Mouse (Mus musculus) splenic B cell, adult 2 months (primary cell): ENCODE data around the gene Gm9803.
"Not testable (repeated sequence)": the region's sequence is repeated elsewhere in the genome, so short reads cannot be mapped to it uniquely, and the experiment has no call there.

Experiments
- DNase-seq: peaks from one replicate; pipeline ENCODE4 v3.0.0-alpha.2; 2011; ENCODE audit warnings: low read depth, low spot score
- H3K27me3 ChIP-seq: 2 replicates; pipeline ENCODE4 v1.6.1; 2012; ENCODE audit warnings: mild to moderate bottlenecking, low read length, moderate library complexity, mixed read lengths; ENCODE audit not compliant: control insufficient read depth, poor library complexity, insufficient read depth, severe bottlenecking
- H3K36me3 ChIP-seq: 2 replicates; pipeline ENCODE4 v1.6.1; 2012; ENCODE audit warnings: mild to moderate bottlenecking, low read length, moderate library complexity, mixed read lengths; ENCODE audit not compliant: control insufficient read depth, poor library complexity, insufficient read depth, severe bottlenecking

Gene Gm9803

DNA sequence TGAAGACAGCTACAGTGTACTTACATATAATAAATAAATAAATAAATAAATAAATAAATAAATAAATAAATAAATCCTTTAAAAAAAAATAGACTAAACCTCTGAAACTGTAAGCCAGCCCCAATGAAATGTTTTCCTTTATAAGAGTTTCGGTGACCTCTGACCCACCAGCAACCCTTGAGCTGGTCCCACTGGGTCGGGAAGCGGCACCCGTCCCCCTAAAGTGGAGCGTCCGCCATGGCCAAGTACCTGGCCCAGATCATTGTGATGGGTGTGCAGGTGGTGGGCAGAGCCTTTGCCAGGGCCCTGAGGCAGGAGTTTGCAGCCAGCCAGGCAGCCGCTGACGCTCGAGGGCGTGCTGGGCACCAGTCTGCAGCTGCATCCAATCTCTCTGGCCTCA is at the start of gene Gm9803:
Gene Gm9803 (plus strand): TSS at position 154 of the 400 bp plus-strand sequence.
- H3K27me3 ChIP-seq, H3K36me3 ChIP-seq, DNase-seq: not testable (repeated sequence)

DNA sequence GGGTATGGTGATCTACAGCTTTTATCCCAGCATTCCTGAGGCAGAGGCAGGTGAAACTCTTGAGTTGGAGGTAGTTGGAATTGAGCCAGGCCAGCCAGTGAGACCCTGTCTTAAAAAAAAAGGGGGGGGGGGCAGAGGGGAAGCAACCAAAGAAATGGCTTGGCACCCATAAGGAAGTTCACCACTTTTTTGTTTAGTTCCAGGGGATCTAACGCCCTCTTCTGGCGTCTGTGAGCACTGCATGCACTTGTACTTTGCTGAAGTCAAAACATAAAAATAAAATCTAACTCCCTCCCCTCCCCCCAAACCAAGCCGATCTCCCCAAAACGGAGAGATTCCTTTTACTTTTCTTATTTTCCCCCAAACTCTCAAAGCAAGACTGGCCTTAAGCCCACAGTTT is 48.5 kb upstream of the Gm9803 start:
- Histone ChIP-seq H3K27me3 (no peaks in the 10 kb centered on the region; the same call in 1 of the 2 replicates), H3K36me3 (no peaks in the 10 kb centered on the region)
- peak; percentile 69 for DNase-seq

DNA sequence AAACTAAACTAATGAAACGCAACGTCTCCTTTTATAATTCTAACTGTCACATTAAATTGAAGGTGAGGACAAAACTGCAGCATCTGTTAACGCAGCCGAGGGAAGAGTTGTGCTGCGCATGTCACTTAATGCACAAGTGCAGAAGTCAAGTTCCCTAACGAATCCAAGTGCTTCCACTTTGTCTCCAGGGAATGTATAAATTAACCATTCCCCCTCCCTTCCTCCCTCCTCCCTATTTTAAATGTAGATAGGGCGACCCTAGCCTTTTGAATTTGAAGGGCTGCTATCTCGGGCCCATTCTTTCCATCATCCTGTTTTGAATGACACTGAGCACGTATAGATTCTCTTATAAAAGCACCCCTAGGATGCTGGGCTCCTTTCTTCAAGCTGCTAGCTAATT is 46.4 kb upstream of the Gm9803 start:
- Histone ChIP-seq H3K36me3 (no peaks in the 10 kb centered on the region), H3K27me3 (no peaks in the 10 kb centered on the region; the same call in 1 of the 2 replicates)

DNA sequence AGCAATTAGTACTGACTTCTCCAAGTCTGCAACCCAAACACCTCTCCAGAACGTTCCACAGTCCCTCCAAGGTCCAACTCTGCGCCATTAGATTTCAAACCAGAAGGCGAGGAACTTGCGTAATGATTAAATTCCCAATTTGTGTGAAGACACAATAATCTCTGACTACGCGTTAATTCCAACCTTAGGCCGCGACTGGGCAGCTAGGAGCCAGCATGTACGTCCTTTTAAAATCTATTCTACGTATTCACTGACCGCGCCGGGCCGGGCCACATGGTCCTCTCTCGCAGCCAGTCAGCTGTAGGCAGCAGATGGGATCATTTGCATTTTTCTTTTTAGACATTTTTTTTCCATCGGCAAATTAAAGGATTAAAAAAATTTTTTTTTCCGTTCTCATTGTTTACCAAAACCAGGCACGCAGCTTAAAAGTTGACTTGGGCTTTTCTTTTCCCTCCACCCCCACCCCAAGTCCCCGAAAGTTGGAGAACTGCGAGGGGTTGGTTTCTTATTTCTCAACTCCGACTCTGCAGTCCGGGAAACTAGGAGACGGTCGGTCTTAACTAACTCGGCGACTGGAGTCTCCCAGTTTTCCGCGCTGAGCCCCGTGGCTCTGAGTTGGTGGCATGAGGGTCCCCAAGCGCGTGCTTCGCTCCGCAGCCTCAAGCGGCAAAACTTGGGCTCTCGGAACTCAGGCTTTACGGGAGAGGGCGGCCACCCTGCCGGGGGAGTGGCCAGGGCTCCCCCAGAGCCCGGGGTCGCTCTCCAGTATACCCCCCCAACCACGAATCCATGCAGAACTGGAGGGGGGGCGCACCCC is 45.8 kb upstream of the Gm9803 start:
- no peaks in the 10 kb centered on the region for H3K36me3 ChIP-seq
- peak; percentile 60 for DNase-seq

More for the DNA sequence above, 46.4 kb upstream of the Gm9803 start:
- DNase-seq = no peak

DNA sequence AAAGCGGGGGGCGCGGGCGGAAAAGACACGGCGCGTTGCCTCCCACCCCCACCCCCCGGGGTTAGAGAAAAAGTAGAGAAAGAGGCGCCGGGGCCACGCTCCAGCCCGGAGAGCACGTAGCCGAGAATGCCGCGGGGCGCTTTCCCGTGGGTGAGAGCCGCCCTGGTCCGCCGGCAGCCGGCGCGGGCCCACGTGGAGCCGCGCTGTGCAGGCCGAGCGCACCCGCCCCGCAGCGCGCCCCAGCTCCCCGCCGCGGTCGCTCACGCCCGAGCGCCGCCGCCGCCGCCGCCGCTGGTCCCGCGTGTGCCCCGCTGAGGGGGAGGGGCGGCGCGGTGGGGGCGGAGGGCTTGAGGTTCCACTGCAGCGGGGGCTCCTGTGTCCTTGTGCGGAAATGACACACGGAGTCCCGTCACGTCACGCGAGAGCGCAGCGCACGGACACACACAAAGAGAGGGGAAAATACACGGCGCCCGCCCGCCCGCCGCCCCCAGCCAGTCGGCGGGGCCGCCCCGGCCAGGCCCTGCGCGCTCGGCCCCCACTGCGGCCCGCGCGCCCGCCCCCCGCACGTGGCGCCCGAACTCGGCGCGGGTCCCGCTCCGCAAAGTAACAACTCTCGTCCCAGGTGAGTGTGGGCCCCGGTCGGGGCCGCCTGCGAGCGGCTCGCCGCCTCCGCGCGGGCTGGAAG is 45.0 kb upstream of the Gm9803 start, which contains the start of gene Bend3:
Gene Bend3 (plus strand): TSS at position 81 of the 685 bp plus-strand sequence.
- Histone ChIP-seq H3K27me3 (no peaks in the 10 kb centered on the region; the same call in 1 of the 2 replicates), H3K36me3 (no peaks in the 10 kb centered on the region)
- peak; percentile 76 for DNase-seq

More for the DNA sequence above, 45.8 kb upstream of the Gm9803 start:
- H3K27me3 ChIP-seq = no peaks in the 10 kb centered on the region; the same call in 1 of the 2 replicates

DNA sequence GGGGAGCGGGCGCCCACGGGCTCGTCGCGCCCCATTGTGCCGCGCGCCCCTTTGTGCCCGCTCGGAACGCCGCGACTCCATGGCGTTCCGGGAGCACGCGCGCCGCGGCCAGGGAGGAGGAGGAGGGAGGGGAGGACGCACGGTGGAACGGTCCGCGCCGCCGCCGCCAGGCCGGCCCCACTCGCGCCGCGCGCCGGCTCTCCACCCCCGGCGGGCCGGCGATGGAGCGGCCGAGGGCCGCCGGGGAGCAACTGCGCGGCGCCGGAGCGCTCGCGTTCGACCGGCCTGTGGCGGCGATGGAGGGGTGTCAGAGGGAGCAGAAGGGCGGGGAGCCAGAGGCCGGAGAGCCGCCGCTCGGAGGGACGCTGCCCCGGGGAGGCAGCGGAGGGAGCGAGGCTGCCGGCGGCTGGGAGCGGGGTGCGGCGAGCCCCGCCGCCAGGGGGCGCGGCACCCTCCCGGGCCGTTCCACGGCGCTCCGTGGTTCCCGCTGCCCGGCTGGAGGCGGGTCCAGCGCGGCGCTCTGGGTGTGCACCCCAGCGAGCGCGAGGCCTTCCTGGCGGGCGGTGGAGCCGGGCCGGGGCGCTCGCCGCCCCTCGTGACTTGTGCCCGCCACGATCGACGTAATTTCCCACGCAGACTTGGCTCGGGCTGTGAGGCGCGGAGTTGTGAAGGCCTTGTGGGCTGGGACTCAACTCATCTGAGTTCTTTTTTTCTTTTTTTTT is 44.3 kb upstream of the Gm9803 start:
- peak; percentile 93 for DNase-seq
- Histone ChIP-seq H3K36me3 (no peaks in the 10 kb centered on the region), H3K27me3 (no peaks in the 10 kb centered on the region; the same call in 1 of the 2 replicates)

DNA sequence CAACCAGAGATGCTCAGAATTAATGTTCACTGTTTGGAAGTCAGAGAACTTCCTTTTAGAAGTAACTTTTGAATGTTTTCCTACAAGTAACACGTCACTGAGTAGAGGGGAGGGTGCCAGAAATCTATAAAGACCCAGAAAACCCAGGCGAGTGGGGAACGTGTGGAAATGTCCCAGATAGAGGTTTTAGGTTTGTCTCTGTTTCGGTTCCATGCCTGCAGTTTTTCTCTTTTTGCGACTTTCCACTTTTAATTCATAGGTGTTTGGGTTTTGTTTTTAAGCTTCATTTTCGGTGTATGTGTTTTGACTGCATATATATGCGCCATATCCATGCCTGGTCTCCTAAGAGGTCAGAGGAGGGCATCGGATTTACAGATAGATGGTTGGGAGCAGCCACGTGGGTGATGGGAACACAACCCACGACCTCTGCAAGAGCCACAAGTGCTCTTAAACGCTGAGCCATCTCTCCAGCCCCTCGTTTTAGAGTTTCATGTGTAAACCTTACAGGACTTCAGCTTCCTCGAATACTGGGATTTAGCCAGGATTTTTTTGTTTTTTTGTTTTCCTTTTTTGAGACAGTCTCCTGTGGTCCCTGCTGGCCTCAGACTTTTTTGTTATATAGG is 43.5 kb upstream of the Gm9803 start:
- Histone ChIP-seq H3K36me3 (no peaks in the 10 kb centered on the region), H3K27me3 (no peaks in the 10 kb centered on the region; the same call in 1 of the 2 replicates)
- DNase-seq = no peak

DNA sequence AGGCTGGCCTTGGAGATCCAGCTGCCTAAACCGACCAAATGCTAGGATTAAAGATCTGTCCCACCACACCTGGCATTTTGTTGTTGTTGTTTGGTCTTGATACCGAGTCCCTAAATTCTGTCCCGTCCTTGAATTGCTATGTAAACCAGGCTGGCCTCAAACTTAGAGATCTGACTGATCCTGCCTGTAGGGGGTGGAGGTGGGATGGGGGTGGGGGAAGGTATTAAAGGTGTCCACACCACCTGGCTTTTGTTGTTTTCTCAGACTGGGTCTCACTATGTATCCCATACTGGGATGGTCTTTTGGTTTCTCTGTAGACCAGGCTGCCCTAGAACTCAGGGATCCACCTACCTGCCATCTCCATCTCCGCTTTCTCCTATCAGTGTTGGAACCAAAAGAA is 42.7 kb upstream of the Gm9803 start:
- no peaks in the 10 kb centered on the region for H3K36me3 ChIP-seq
- no peaks in the 10 kb centered on the region; the same call in 1 of the 2 replicates for H3K27me3 ChIP-seq
- no peak for DNase-seq

DNA sequence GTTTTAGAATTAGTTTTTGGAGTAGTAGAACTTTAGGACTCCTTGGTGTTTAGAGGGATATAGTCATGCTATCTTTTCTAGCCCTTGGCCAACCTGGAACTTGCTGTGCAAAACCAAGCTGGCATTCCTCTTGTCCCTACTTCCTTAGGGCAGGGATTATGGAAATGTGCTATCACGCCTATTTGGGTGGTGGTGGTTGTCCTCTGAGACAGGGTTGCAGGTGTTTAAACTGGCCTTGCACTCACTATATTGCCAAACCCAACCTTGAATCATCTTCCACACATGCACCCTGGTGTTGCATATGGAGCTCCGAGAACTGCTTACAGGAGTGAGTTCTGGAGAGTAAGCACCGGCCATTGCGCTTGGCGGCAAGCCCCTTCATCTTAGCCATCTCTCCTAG is 41.9 kb upstream of the Gm9803 start:
- no peaks in the 10 kb centered on the region; the same call in 1 of the 2 replicates for H3K27me3 ChIP-seq
- H3K36me3 ChIP-seq = no peaks in the 10 kb centered on the region
- DNase-seq = no peak

DNA sequence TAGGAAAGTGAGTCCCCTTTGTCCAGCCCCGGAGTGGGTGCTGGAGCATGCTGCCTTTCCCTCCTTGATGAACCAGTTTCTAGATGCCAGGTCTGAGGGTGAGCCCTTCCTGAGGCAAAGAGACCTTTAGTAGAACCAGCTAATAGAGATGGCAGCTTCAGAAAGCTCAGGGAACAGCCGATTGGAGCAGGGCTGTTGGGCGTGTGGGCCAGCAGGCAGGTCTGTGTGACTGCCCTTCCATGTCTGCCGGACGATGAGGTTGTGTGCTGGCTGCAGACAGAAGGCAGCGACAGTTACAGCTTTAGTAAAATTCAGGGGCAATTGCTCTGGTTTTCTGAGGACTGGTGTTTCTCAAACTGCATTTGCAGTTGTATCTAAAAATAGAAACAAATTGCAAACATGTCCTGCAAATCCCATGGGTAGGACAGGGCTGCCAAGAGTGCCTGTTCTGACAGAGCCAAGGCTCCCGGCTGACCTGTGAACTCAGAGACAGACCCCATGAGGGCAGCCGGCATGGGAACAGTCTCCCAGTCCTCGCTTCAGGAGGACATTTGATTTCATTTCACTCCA is 40.4 kb upstream of the Gm9803 start:
- DNase-seq = no peak
- no peaks in the 10 kb centered on the region for H3K36me3 ChIP-seq
- no peaks in the 10 kb centered on the region; the same call in 1 of the 2 replicates for H3K27me3 ChIP-seq

DNA sequence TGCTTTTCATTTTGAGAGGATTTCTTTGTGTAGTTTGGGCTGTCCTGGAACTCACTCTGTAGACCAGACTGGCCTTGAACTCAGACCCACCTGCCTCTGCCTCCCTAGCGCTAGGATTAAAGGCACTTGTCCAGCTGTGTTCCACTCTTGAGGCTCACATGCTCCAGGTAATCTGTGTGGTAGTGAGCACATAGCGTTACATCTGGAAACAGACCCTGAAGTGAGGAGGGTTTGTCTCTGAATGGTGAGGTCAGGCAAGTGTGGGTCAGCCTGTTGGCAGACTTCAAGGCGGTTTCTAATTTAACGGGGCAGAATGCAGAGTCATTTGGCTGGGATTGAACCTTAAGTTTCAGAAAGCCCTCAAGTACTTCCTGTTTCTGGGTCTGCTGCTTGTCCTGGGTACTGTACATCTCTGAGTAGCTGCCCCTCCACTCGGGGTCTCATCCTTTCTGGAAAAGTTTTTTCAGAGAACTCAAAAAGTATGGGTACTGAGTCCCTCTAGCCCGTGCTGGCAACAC is 38.1 kb upstream of the Gm9803 start:
- Histone ChIP-seq H3K36me3 (no peaks in the 10 kb centered on the region), H3K27me3 (no peaks in the 10 kb centered on the region)
- no peak for DNase-seq

DNA sequence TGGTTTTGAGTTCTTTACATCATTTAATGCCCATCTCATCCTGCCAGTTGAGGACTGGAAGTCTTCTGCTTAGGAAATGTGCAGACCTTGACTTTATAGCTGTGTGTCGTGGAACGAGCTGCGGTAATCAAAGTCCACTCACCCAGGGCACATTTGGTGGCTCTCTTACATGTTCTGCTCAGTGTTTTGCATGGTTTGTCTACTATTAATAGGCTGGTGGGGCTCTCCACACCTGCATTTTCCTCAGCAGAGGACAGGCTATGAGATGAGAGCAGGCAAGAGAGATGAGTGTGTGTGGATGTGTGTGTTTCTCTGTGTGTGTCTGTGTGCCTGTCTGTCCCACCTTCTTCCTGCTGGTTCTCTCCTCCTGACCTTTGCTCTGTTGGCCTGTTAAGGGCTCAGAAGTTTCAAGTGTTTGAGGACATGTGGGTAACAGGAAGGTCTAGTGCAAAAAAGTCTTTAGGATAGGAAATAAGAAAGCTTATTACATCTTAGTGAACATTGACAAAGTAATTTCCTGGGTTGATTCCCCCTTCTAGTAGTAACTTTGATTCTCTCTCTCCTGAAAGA is 36.4 kb upstream of the Gm9803 start:
- Histone ChIP-seq H3K27me3 (no peaks in the 10 kb centered on the region), H3K36me3 (no peaks in the 10 kb centered on the region)
- no peak for DNase-seq

DNA sequence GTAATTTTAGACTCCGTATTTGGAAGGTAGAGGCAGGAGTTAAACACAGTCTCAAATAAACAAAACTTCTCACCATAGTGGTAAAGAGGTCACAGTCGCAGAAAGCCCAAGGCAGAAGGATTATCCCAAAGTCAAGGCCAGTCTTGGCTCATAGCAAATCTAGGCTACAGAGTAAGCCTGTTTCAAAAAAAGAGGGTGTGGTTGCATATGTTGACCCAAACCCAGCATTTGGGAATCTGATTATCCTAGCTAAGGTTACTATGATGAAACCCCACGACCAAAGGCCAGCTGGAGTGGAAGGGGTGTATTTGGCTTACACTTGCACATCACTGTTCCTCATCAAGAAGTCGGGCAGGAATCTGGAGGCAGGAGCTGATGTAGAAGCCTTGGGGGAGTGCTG is 35.6 kb upstream of the Gm9803 start:
- Histone ChIP-seq H3K27me3 (no peaks in the 10 kb centered on the region), H3K36me3 (no peaks in the 10 kb centered on the region)
- no peak for DNase-seq

DNA sequence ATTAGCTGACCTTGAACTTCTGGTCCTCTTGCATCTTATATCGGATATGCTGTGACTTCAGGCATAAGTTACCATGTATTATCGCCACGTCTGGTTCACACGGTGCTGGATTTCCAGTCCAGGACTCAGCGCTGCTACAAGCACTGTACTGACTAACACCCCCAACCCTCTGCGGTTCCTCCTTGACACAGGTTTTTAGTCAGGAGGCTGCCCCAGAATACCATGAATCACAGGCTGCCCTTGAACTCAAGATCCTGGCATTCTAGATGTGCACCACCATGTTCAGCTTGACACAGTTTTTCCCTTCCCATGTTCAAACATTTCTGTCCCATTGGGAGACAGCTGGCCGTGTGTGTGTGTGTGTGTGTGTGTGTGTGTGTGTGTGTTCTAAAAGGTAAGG is 34.7 kb upstream of the Gm9803 start:
- DNase-seq = no peak
- Histone ChIP-seq H3K36me3 (no peaks in the 10 kb centered on the region), H3K27me3 (no peaks in the 10 kb centered on the region)
